Mouse (Mus musculus) olfactory bulb, adult 2 months (tissue): ENCODE data around the gene Vstm4. TPM values are rescaled to one million over a fixed set of nuclear protein-coding genes. Genes with fewer than 3 reads are reported as not detected.

ENCODE experiments used
- H3K27ac ChIP-seq: fragments of 200-500 bp; 2 replicates; pipeline ENCODE4 v1.5.1; 2012; ENCODE audit warnings: low read depth, low read length; ENCODE audit not compliant: insufficient read depth
- H3K4me1 ChIP-seq: fragments of 200-500 bp; 2 replicates; pipeline ENCODE4 v1.6.1; 2012; ENCODE audit warnings: low read length; ENCODE audit not compliant: control insufficient read depth, insufficient read depth
- H3K4me3 ChIP-seq: fragments of 200-500 bp; 2 replicates; pipeline ENCODE4 v1.5.1; 2012; ENCODE audit warnings: mild to moderate bottlenecking, low read depth, low read length, moderate library complexity; ENCODE audit not compliant: insufficient read depth
- CTCF ChIP-seq: fragments of 200-500 bp; IDR thresholded peaks from 2 replicates; pipeline ENCODE4 v1.5.1; 2012; ENCODE audit warnings: low read depth, mild to moderate bottlenecking, low read length, moderate library complexity; ENCODE audit not compliant: insufficient read depth
- POLR2A ChIP-seq: fragments of 200-500 bp; IDR thresholded peaks from 2 replicates; pipeline ENCODE4 v1.6.1; 2012; ENCODE audit warnings: mild to moderate bottlenecking, low read depth, low read length, moderate library complexity; ENCODE audit not compliant: insufficient read depth
- WGBS: fragments of 180-500 bp; shearing (Covaris S2); methylation state at CpG from one replicate; pipeline ENCODE4 v1.1.7; 2018; 5-methylcytosine and 5-hydroxymethylcytosine counted together
- polyA plus RNA-seq: library from polyadenylated mRNA; stranded (reverse); fragments of >200 nt; gene quantifications from 2 replicates; pipeline ENCODE4 v1.2.4, GENCODE M21; 2012; ENCODE audit warnings: low replicate concordance; ENCODE audit not compliant: missing spikeins, insufficient read depth, insufficient read length

The Vstm4 gene
- polyA plus RNA-seq, 1 experiment = not detected

DNA sequence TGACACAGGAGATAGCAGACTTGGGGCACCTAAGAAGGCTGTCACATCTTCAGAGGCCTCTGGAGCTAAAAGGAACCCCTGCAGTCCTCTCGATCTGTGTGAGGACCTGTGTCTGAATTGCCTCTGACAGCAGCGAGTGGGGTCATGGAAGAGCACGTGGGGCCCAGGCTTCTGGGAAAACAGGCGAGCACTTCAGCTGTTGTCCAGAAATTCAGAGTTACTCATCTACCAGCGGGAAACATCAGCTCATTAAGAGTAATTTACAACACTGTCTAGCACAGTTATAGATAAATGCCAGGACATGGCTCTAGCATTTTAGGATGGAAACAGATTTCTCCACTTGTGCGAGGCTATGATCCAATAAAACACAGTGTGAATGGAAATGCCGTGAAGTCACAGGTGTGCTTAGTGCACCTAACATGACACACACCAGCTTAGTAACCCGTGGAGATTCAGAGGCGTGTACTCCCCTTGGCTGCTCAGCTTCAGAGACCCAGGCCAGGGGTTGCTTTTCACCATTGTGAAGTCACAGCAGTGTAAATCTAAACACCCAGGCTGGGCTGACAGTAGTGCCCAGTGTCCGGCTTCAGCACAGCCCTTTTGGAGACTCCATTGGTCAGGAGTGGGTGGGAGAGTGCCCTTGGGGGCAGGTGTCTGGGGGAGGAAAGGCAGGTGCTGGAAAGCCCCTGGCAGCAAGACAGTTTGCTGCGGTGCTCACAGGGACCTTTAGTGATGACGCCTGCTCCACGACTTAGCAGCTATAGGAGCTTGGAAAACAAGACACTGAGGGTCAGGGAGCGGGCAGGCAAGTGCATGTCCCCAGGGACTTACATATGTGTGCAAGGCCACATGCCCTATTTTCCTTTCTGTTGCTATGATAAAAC, 32.0 kb upstream of the Vstm4 start:
- peaks cover 13% of the 10 kb centered on the region; the same call in 1 of the 2 replicates for H3K4me1 ChIP-seq
- 75% methylated on average over 14 of the region's 14 CpGs for WGBS
- TF ChIP-seq CTCF (no peak), POLR2A (no peak)
- no peak overlapping the region for H3K27ac ChIP-seq
- H3K4me3 ChIP-seq = no peak overlapping the region

DNA sequence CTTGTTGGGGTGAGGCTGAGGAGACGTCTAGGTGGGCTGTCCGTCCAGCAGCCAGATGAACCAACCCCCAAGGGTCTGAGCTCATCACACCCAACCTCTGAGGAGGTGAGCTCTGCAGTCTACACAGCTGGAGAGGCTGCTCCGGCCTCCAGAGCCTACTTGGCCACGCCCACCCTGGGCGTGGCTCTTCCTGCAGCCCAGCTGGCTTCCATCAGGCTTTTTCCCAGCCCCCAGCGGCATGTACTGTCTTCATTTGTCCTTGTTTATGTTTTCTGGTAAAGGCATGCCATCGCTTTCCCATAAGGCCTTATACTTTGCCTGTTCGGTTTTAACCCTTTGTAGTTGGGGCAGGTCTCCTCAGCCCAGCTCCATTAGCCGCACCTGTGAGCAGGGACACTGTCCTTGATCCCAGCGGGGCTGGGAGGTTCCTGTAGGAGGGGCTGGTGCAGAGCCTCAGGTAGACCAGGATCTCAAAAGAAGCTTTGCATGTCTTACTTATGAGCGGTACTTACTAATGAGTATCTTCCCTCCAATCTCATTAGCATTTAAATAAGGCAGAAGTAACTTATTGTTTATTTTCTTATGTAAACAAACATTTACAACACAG, 31.0 kb upstream of the Vstm4 start:
- H3K27ac ChIP-seq = no peak overlapping the region
- no peak for TF ChIP-seq CTCF
- no peak for TF ChIP-seq POLR2A
- WGBS = 22% methylated on average over 11 of the region's 11 CpGs
- peaks cover 13% of the 10 kb centered on the region; the same call in 1 of the 2 replicates for H3K4me1 ChIP-seq
- H3K4me3 ChIP-seq = no peak overlapping the region

DNA sequence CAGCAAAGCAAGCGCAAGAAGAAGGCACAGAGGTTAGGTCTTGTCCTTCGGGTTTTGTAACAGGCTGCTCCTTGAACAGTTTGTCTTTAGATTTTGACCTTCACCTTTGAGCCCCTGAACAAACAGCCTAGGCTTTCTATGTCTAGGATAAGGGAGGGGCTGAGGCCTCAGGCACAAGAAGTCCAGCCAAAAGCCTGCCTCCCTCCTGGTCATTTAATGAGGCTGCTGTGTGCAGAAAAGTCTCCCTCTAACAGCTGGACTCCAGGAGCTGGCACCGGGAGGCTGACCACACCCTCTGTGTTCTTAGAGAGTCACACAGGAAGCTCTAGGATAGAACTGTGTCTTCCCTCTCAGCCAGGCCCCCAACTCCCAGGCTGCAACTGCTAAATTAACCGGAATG, 29.4 kb upstream of the Vstm4 start:
- 76% methylated on average over 4 of the region's 4 CpGs for WGBS
- no peak for TF ChIP-seq CTCF
- no peak for TF ChIP-seq POLR2A
- H3K4me3 ChIP-seq = no peak overlapping the region
- no peak overlapping the region for H3K27ac ChIP-seq
- H3K4me1 ChIP-seq = peaks cover 13% of the 10 kb centered on the region; the same call in 1 of the 2 replicates

DNA sequence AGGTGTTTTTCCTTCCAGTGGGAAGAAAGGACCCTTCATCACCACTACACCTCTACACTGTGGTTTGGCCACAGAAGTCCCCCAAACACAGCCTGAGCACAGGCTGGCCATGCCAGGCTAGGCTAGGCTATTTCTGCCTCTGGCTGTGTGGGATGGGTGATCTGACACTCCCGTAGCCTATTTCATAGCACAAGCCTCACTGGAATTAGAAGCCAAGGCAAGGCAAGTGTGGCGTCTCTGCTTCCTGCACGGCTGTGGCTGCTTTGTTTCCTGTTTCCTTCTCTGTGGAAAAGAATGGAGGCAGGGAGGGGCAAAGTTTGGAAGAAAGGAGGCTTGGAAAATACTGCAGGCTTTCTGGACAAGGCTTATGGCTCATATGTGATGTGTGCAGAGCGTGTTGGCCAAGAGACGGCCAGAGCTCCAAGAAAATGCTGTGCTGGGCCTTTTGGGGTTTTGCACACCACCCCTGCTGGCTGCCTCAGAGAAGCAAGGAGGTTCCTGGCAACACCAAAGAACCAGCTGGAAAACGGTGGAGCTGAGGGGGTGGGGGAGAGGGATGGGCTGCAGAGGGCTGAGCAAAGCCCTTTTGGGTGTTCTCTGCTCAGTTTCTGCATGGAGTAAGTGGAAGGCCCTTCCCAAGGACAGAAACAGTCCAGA, 28.4 kb upstream of the Vstm4 start:
- no peak for TF ChIP-seq CTCF
- TF ChIP-seq POLR2A = no peak
- no peak overlapping the region for H3K27ac ChIP-seq
- H3K4me1 ChIP-seq = peaks cover 13% of the 10 kb centered on the region; the same call in 1 of the 2 replicates
- 51% methylated on average over 6 of the region's 6 CpGs for WGBS
- H3K4me3 ChIP-seq = no peak overlapping the region

DNA sequence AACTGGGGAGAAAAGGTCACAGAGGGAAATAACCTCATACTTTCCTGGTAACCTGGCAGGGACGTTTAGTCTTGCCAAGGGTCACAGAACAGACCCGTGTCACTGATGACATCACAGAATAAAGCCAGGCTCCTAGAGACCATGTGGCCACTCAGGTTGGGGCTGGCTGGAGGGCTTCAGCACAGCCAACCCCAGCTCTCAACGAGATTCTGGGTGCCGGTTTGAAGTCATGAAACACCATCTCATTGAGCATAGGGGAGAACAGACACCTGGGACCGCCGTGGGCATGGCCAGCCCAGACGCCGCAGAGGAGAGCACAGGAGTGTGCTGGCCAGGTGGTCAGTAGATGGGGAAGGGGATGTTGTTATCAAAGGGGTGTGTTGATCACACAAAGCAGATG, 22.7 kb upstream of the Vstm4 start, which contains the start of gene Fam170b:
Gene Fam170b, plus strand, starts transcription at position 116 of the 400 bp plus-strand sequence.
- Histone ChIP-seq H3K27ac (no peak within 1 kb of the TSS), H3K4me3 (no peak within 1 kb of the TSS), H3K4me1 (no peaks in the 10 kb centered on the region)
- TF ChIP-seq POLR2A (no peak), CTCF (no peak)
- WGBS = 81% methylated on average over 8 of the region's 8 CpGs

DNA sequence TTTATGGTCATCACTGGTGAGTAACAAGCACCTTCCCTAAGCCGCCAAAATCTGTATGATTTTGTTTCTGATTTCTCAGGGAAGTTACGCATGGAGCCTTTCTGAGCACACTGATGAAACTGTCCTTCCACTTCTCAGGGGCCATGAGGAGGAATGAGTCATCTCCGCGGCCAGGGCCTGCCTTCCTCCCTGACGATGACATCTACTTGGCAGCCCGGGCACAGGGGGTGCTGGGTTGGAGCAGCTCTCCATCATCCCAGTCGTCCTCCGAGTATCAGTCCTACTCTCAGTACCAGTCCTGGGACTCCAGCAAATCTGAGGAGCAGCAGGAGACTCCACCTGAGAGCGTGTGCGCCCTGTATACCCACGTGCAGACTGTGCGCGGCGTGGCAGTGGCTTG, 21.4 kb upstream of the Vstm4 start:
- H3K4me1 ChIP-seq = no peaks in the 10 kb centered on the region
- no peak for TF ChIP-seq POLR2A
- TF ChIP-seq CTCF = no peak
- no peak overlapping the region for H3K4me3 ChIP-seq
- no peak overlapping the region for H3K27ac ChIP-seq
- 90% methylated on average over 14 of the region's 14 CpGs for WGBS

DNA sequence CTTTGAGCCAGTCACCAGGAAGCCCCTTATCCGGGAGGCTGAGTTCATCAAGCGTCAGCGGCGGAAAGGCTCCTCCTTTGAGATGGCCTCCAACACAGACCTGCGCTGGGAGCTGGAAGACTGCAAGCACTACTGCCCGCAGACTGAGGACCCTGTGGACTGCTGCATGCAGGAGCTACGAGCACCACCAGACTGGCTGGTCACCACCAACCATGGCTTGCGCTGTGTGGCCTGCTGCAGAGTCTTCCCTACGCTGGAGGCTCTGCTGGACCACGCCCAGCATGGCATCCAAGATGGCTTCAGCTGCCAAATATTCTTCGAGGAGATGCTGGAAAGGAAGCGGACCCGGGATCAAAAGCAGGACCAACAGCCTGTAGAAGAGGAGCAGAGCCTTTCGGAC, 21.0 kb upstream of the Vstm4 start:
- no peaks in the 10 kb centered on the region for H3K4me1 ChIP-seq
- TF ChIP-seq POLR2A (no peak), CTCF (no peak)
- 84% methylated on average over 14 of the region's 14 CpGs for WGBS
- no peak overlapping the region for H3K4me3 ChIP-seq
- no peak overlapping the region for H3K27ac ChIP-seq

DNA sequence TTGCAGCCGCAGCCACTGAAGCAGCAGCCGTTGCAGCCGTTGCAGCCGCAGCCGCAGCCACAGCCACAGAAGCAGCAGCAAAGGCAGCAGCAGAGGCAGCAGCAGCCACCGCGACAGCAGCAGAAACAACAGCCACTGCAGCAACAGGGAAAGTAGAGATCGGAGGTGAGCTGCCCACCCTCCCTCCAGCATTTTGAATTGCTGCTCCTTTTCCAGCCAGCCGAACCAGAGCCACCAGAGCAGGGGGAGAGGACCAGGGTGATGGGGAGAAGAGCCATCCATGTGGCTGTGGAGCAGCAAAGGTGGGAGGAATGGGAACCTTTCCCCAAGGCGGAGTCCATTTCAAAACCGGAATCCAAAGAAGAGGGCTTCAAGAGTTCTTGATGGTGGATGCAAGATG, 20.4 kb upstream of the Vstm4 start:
- H3K4me1 ChIP-seq = no peaks in the 10 kb centered on the region
- WGBS = 92% methylated on average over 11 of the region's 11 CpGs
- TF ChIP-seq POLR2A (no peak), CTCF (no peak)
- no peak overlapping the region for H3K27ac ChIP-seq
- no peak overlapping the region for H3K4me3 ChIP-seq

DNA sequence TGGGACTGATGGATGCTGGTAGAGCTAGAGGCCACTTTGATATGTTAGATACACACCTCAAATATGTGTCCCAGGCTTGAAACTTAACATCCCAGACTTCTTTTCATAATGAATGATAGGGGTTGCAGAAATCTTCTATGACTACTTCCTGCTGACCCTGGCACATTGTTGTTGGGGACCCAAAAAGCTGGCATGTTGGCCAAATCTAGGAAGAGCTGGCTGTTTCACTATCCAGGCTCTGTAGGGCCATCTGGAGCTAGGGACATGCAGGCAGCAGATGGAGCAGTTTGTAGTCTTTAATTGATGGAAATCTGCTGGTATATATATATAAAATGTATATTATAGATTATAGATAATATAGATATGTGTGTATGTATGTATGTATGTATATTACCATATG, 14.5 kb upstream of the Vstm4 start:
- Histone ChIP-seq H3K4me1 (no peaks in the 10 kb centered on the region), H3K4me3 (no peak overlapping the region), H3K27ac (no peak overlapping the region)
- TF ChIP-seq POLR2A (no peak), CTCF (no peak)
